Mouse (Mus musculus): ENCODE results near the gene Sh3d19.
"Not testable (repeated sequence)": the region's sequence is repeated elsewhere in the genome, so short reads cannot be mapped to it uniquely, and the experiment has no call there.

Gene Sh3d19

GRCm38 (mm10) chr3:86093213-86093845, 122.4 kb downstream of the Sh3d19 start:
- in situ Hi-C loops (cut with MboI, MseI) = no loop called here

GRCm38 (mm10) chr3:86093907-86094306, 123.0 kb downstream of the Sh3d19 start:
- in situ Hi-C loops (cut with MboI, MseI) = no loop called here

- in situ Hi-C loops (cut with MboI, MseI) = no loop called here
Observed at GRCm38 (mm10) chr3:86101956-86102355, 131.0 kb downstream of the Sh3d19 start.

- in situ Hi-C loops (cut with MboI, MseI) = no loop called here
Observed at GRCm38 (mm10) chr3:86103449-86104291, 132.8 kb downstream of the Sh3d19 start.

- in situ Hi-C loops (cut with MboI, MseI) = not testable (repeated sequence)
Observed at GRCm38 (mm10) chr3:86104433-86104832, 133.5 kb downstream of the Sh3d19 start.

- in situ Hi-C loops (cut with MboI, MseI) = no loop called here
Observed at GRCm38 (mm10) chr3:86104909-86105308, 134.0 kb downstream of the Sh3d19 start.

- in situ Hi-C loops (cut with MboI, MseI) = no loop called here
Observed at GRCm38 (mm10) chr3:86106086-86106632, 135.2 kb downstream of the Sh3d19 start.

- in situ Hi-C loops (cut with MboI, MseI) = no loop called here
Observed at GRCm38 (mm10) chr3:86107637-86108539, 137.0 kb downstream of the Sh3d19 start.

- in situ Hi-C loops (cut with MboI, MseI) = no loop called here
Observed at GRCm38 (mm10) chr3:86108576-86108975, 137.7 kb downstream of the Sh3d19 start.

GRCm38 (mm10) chr3:86109099-86109498, 138.2 kb downstream of the Sh3d19 start:
- in situ Hi-C loops (cut with MboI, MseI) = no loop called here

GRCm38 (mm10) chr3:86110077-86110476, 139.2 kb downstream of the Sh3d19 start:
- in situ Hi-C loops (cut with MboI, MseI) = loop anchor here (10.0 kb wide), 1 partner anchor 415 kb away; no protein-coding TSS in a partner anchor

GRCm38 (mm10) chr3:86112766-86113165, 141.9 kb downstream of the Sh3d19 start:
- in situ Hi-C loops (cut with MboI, MseI) = loop anchor here (10.0 kb wide), 1 partner anchor 418 kb away; no protein-coding TSS in a partner anchor

- in situ Hi-C loops (cut with MboI, MseI) = loop anchor here (10.0 kb wide), 1 partner anchor 420 kb away; no protein-coding TSS in a partner anchor
Observed at GRCm38 (mm10) chr3:86114659-86115338, 143.9 kb downstream of the Sh3d19 start.

GRCm38 (mm10) chr3:86116951-86117350, 146.0 kb downstream of the Sh3d19 start:
- in situ Hi-C loops (cut with MboI, MseI) = loop anchor here (10.0 kb wide), 1 partner anchor 422 kb away; no protein-coding TSS in a partner anchor

- in situ Hi-C loops (cut with MboI, MseI) = loop anchor here (10.0 kb wide), 1 partner anchor 425 kb away; no protein-coding TSS in a partner anchor
Observed at GRCm38 (mm10) chr3:86119237-86119932, 148.5 kb downstream of the Sh3d19 start.

GRCm38 (mm10) chr3:86122156-86122555, 151.2 kb downstream of the Sh3d19 start:
- in situ Hi-C loops (cut with MboI, MseI) = no loop called here

GRCm38 (mm10) chr3:86123251-86123746, 152.4 kb downstream of the Sh3d19 start:
- in situ Hi-C loops (cut with MboI, MseI) = no loop called here

- in situ Hi-C loops (cut with MboI, MseI) = no loop called here
Observed at GRCm38 (mm10) chr3:86129757-86130156, 158.8 kb downstream of the Sh3d19 start.

GRCm38 (mm10) chr3:86134939-86135638, 164.2 kb downstream of the Sh3d19 start:
- in situ Hi-C loops (cut with MboI, MseI) = no loop called here
